Mouse (Mus musculus) bone marrow macrophage, adult 2 months (primary cell): ENCODE measurements around the gene Ighmbp2. TPM values are rescaled to one million over a fixed set of nuclear protein-coding genes. Genes with fewer than 3 reads are reported as not detected.

Experiments
- H3K27ac ChIP-seq: 2 replicates; pipeline ENCODE4 v1.5.1; 2012; ENCODE audit warnings: low read depth, low read length; ENCODE audit not compliant: insufficient read depth
- H3K4me1 ChIP-seq: 2 replicates; pipeline ENCODE4 v1.6.1; 2012; ENCODE audit warnings: low read length; ENCODE audit not compliant: control insufficient read depth, insufficient read depth
- H3K4me3 ChIP-seq: 2 replicates; pipeline ENCODE4 v1.5.1; 2012; ENCODE audit warnings: mild to moderate bottlenecking, low read length, moderate library complexity; ENCODE audit not compliant: insufficient read depth
- CTCF ChIP-seq: IDR thresholded peaks from 2 replicates; pipeline ENCODE4 v1.5.1; 2012; ENCODE audit warnings: low read depth, mild to moderate bottlenecking, low read length, moderate library complexity
- POLR2A ChIP-seq: IDR thresholded peaks from 2 replicates; pipeline ENCODE4 v1.6.1; 2012; ENCODE audit warnings: mild to moderate bottlenecking, low read depth, low read length, borderline replicate concordance
- polyA plus RNA-seq: library from polyadenylated mRNA; stranded (reverse); fragments of >200 nt; gene quantifications from 2 replicates; pipeline ENCODE4 v1.2.4, GENCODE M21; 2012; ENCODE audit not compliant: missing spikeins, insufficient read depth, insufficient read length

The Ighmbp2 gene
- polyA plus RNA-seq, 1 experiment: 5.4 TPM

GRCm38 (mm10) chr19:3292028-3292427 lies 9.2 kb upstream of the Ighmbp2 start:
- Histone ChIP-seq H3K4me3 (no peak overlapping the region), H3K4me1 (no peaks in the 10 kb centered on the region), H3K27ac (no peak overlapping the region)
- TF ChIP-seq POLR2A (no peak), CTCF (peak; percentile 61)

- TF ChIP-seq CTCF (no peak), POLR2A (no peak)
Measured at GRCm38 (mm10) chr19:3289006-3289405, 6.2 kb upstream of the Ighmbp2 start.

GRCm38 (mm10) chr19:3281886-3282285 lies 931 bp downstream of the Ighmbp2 start:
- TF ChIP-seq CTCF (no peak), POLR2A (no peak)
- H3K4me3 ChIP-seq: peak overlapping the region; percentile 67
- peaks cover 8% of the 10 kb centered on the region; the same call in 1 of the 2 replicates for H3K4me1 ChIP-seq
- no peak overlapping the region for H3K27ac ChIP-seq

More at GRCm38 (mm10) chr19:3289006-3289405, 6.2 kb upstream of the Ighmbp2 start:
- H3K27ac ChIP-seq: no peak overlapping the region
- H3K4me1 ChIP-seq: no peaks in the 10 kb centered on the region
- no peak overlapping the region for H3K4me3 ChIP-seq

GRCm38 (mm10) chr19:3275744-3276365 lies 7.0 kb downstream of the Ighmbp2 start:
- TF ChIP-seq CTCF: no peak
- no peak for TF ChIP-seq POLR2A
- Histone ChIP-seq H3K4me1 (no peaks in the 10 kb centered on the region), H3K4me3 (no peak overlapping the region), H3K27ac (no peak overlapping the region)

GRCm38 (mm10) chr19:3273331-3273730 lies 9.5 kb downstream of the Ighmbp2 start:
- H3K4me3 ChIP-seq: no peak overlapping the region
- no peaks in the 10 kb centered on the region for H3K4me1 ChIP-seq
- TF ChIP-seq CTCF (no peak), POLR2A (no peak)
- no peak overlapping the region for H3K27ac ChIP-seq

GRCm38 (mm10) chr19:3271366-3271765 lies 11.5 kb downstream of the Ighmbp2 start:
- TF ChIP-seq POLR2A (no peak), CTCF (no peak)
- no peak overlapping the region for H3K4me3 ChIP-seq
- H3K4me1 ChIP-seq: no peaks in the 10 kb centered on the region
- H3K27ac ChIP-seq: no peak overlapping the region

- TF ChIP-seq POLR2A (no peak), CTCF (no peak)
- Histone ChIP-seq H3K4me3 (no peak overlapping the region), H3K27ac (no peak overlapping the region), H3K4me1 (no peaks in the 10 kb centered on the region)
Measured at GRCm38 (mm10) chr19:3269803-3270202, 13.0 kb downstream of the Ighmbp2 start.

- Histone ChIP-seq H3K4me3 (no peak overlapping the region), H3K27ac (no peak overlapping the region), H3K4me1 (no peaks in the 10 kb centered on the region)
- TF ChIP-seq POLR2A: no peak
- no peak for TF ChIP-seq CTCF
Measured at GRCm38 (mm10) chr19:3269279-3269678, 13.5 kb downstream of the Ighmbp2 start.

GRCm38 (mm10) chr19:3268218-3268980 lies 14.4 kb downstream of the Ighmbp2 start:
- H3K4me1 ChIP-seq: no peaks in the 10 kb centered on the region
- no peak overlapping the region for H3K27ac ChIP-seq
- H3K4me3 ChIP-seq: no peak overlapping the region
- no peak for TF ChIP-seq CTCF
- no peak for TF ChIP-seq POLR2A

- H3K4me3 ChIP-seq: no peak overlapping the region
- no peaks in the 10 kb centered on the region for H3K4me1 ChIP-seq
- no peak for TF ChIP-seq POLR2A
- no peak for TF ChIP-seq CTCF
- H3K27ac ChIP-seq: no peak overlapping the region
Measured at GRCm38 (mm10) chr19:3267340-3267739, 15.5 kb downstream of the Ighmbp2 start.
